Mouse (Mus musculus) erythroblast, embryonic 14.5 days (primary cell): ENCODE results near the gene Nrxn3. TPM values are rescaled to one million over a fixed set of nuclear protein-coding genes. Genes with fewer than 3 reads are reported as not detected.

Experiments used
- H3K27me3 ChIP-seq: 2 replicates; pipeline ENCODE4 v1.6.1; 2012; ENCODE audit warnings: inconsistent platforms; ENCODE audit not compliant: control insufficient read depth
- H3K36me3 ChIP-seq: 2 replicates; pipeline ENCODE4 v1.6.1; 2012; ENCODE audit warnings: mild to moderate bottlenecking, inconsistent platforms; ENCODE audit not compliant: control insufficient read depth
- H3K4me1 ChIP-seq: 2 replicates; pipeline ENCODE4 v1.6.1; 2012; ENCODE audit warnings: inconsistent platforms; ENCODE audit not compliant: control insufficient read depth
- H3K4me3 ChIP-seq: replicated peaks from 2 replicates; pipeline ENCODE3; 2012; ENCODE audit warnings: moderate library complexity, mild to moderate bottlenecking, inconsistent platforms
- H3K9me3 ChIP-seq: 2 replicates; pipeline ENCODE4 v1.6.1; 2012; ENCODE audit warnings: low read length, inconsistent platforms, mixed read lengths; ENCODE audit not compliant: control insufficient read depth
- GATA1 ChIP-seq: IDR thresholded peaks from 2 replicates; pipeline ENCODE4 v1.6.1; 2012; ENCODE audit warnings: low read length, inconsistent platforms, mixed read lengths
- TAL1 ChIP-seq: IDR thresholded peaks from 3 replicates; pipeline ENCODE4 v1.6.1; 2012; ENCODE audit warnings: low read length, inconsistent platforms, mixed read lengths
- polyA plus RNA-seq: library from polyadenylated mRNA; stranded (reverse); fragments of >175 nt; gene quantifications from 2 replicates; pipeline ENCODE4 v1.2.3, GENCODE M21; 2012

The Nrxn3 gene
- polyA plus RNA-seq, 1 experiment: not detected

- H3K4me3 ChIP-seq: no peak overlapping the region
- TF ChIP-seq GATA1: no peak
- TF ChIP-seq TAL1: no peak
- H3K4me1 ChIP-seq: no peaks in the 10 kb centered on the region
- peaks cover 6% of the 10 kb centered on the region; the same call in 1 of the 2 replicates for H3K27me3 ChIP-seq
- no peaks in the 10 kb centered on the region for H3K9me3 ChIP-seq
- H3K36me3 ChIP-seq: no peaks in the 10 kb centered on the region
These were observed 1095.5 kb downstream of the Nrxn3 start for GRCm38 (mm10) chr12:89818200-89818599.

GRCm38 (mm10) chr12:89822141-89822540 is 1099.5 kb downstream of the Nrxn3 start:
- no peaks in the 10 kb centered on the region for H3K27me3 ChIP-seq
- H3K4me1 ChIP-seq: no peaks in the 10 kb centered on the region
- H3K36me3 ChIP-seq: no peaks in the 10 kb centered on the region
- TF ChIP-seq GATA1 (no peak), TAL1 (no peak)
- H3K4me3 ChIP-seq: no peak overlapping the region
- 0 out of 2 replicates have a peak, but pooled peaks cover 2% of the 10 kb centered on the region for H3K9me3 ChIP-seq

DNA sequence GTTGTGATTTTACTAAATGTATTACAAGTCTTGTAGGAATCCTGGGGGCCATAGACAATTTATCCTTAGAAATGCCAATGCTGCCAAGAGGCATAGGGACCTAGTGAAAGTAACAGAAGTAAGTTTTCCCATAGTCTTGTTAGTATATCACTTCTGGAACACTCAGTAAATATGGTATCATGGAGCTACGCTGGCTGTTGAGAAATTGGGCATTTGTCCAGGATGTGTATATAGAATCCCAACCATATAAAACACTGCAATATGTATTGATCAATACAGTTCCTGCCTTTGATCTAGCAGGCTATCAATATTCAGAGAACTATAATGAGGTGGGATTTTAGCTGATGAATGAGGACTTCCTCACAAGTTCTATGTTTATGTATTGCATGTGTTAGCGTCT is 1107.3 kb downstream of the Nrxn3 start:
- Histone ChIP-seq H3K36me3 (no peaks in the 10 kb centered on the region), H3K9me3 (0 out of 2 replicates have a peak, but pooled peaks cover under 1% of the 10 kb centered on the region), H3K27me3 (no peaks in the 10 kb centered on the region), H3K4me3 (no peak overlapping the region), H3K4me1 (no peaks in the 10 kb centered on the region)
- TF ChIP-seq TAL1 (no peak), GATA1 (no peak)

DNA sequence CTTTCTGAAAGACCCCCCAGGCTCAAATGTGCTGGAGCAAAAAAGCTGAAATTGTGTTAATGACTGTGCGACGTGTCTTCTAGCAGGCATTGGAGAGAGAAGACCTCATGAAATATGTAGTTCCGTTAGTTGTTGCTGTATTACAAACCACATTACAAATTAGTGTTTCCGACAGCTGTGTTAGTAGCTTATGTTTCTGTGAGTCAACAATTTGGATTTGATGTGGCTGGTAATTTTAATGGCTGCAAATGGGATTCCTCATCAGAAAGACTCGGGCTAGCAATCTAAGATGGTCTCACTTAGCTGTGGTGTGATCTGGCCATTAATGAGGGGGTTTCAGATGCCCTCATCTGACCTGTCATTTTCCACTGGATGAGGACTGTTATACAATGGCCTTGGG is 1107.7 kb downstream of the Nrxn3 start:
- H3K4me1 ChIP-seq: no peaks in the 10 kb centered on the region

DNA sequence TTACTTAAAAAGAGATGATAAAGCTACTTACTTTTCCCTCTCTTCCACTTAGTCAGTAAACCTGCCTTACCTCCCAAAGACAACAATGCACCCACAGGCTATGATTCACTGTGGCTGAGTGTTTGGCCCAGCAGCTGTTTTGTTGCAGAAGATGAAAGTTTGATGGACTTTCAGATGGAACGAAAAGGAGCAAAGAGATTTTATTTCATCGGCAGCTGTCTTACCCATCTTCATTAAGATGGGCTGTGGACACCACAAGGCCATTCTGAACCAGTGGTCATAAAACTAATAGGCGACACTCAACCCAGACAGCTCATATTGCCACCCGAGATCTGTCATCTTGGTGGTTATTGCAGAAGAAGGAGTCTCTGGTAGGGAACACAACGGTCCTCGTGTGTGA is 1108.6 kb downstream of the Nrxn3 start:
- no peaks in the 10 kb centered on the region for H3K27me3 ChIP-seq

More for the DNA sequence above, 1107.7 kb downstream of the Nrxn3 start:
- Histone ChIP-seq H3K27me3 (no peaks in the 10 kb centered on the region), H3K36me3 (no peaks in the 10 kb centered on the region), H3K4me3 (no peak overlapping the region), H3K9me3 (no peaks in the 10 kb centered on the region)
- TF ChIP-seq GATA1 (no peak), TAL1 (no peak)

GRCm38 (mm10) chr12:89836271-89836670 is 1113.6 kb downstream of the Nrxn3 start:
- TF ChIP-seq GATA1: no peak
- TF ChIP-seq TAL1: no peak
- H3K4me3 ChIP-seq: no peak overlapping the region
- H3K36me3 ChIP-seq: no peaks in the 10 kb centered on the region
- H3K9me3 ChIP-seq: no peaks in the 10 kb centered on the region
- no peaks in the 10 kb centered on the region for H3K27me3 ChIP-seq
- H3K4me1 ChIP-seq: no peaks in the 10 kb centered on the region

More for the DNA sequence above, 1108.6 kb downstream of the Nrxn3 start:
- TF ChIP-seq GATA1 (no peak), TAL1 (no peak)
- H3K9me3 ChIP-seq: no peaks in the 10 kb centered on the region
- no peaks in the 10 kb centered on the region for H3K4me1 ChIP-seq
- no peaks in the 10 kb centered on the region for H3K36me3 ChIP-seq
- no peak overlapping the region for H3K4me3 ChIP-seq

DNA sequence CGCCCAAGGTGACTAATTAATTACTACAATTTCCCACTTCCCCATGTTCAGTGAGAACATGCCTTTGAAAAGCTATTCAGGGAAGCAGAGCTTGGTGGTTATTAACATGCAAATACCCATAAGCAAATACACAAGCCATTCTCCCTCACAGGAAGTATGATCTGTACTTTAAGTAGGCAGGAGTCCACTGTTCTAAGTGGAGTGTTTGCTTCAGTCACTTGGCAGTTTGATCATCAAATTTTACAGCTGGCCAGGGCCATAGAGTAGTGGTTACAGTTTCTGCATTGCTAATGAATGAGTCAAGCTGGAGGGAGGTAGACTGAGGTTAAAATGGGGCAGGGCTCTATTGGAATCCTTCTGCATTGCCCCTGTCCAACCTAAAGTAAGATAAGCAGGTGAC is 1120.2 kb downstream of the Nrxn3 start:
- H3K27me3 ChIP-seq: no peaks in the 10 kb centered on the region
- H3K36me3 ChIP-seq: no peaks in the 10 kb centered on the region
- TF ChIP-seq GATA1 (no peak), TAL1 (no peak)
- no peaks in the 10 kb centered on the region; the same call in 1 of the 2 replicates for H3K9me3 ChIP-seq
- H3K4me3 ChIP-seq: no peak overlapping the region
- no peaks in the 10 kb centered on the region for H3K4me1 ChIP-seq

DNA sequence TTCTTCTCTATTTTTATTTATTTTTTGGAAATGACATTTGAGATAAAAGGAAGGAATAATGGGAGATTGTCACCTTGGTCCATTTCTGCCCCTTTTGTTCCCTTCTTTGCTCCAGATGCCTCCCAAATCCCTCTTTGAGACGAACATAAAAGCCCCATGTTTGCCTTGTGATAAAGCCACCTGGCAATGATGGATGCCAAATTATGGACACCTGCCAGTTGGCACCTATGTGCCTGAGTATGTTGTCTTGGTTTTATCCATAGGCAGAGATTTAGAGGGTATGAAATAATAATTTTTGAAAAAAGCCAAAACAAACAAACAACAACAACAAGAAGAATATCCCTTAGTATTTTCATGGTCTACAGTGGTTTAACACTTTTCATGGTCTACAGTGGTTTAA is 1125.4 kb downstream of the Nrxn3 start:
- Histone ChIP-seq H3K4me3 (no peak overlapping the region), H3K4me1 (no peaks in the 10 kb centered on the region), H3K27me3 (no peaks in the 10 kb centered on the region), H3K9me3 (peaks cover 1% of the 10 kb centered on the region; the same call in 1 of the 2 replicates), H3K36me3 (no peaks in the 10 kb centered on the region)
- TF ChIP-seq GATA1: no peak
- TF ChIP-seq TAL1: no peak

GRCm38 (mm10) chr12:89854355-89854754 is 1131.7 kb downstream of the Nrxn3 start:
- Histone ChIP-seq H3K4me3 (no peak overlapping the region), H3K36me3 (no peaks in the 10 kb centered on the region), H3K27me3 (no peaks in the 10 kb centered on the region), H3K9me3 (0 out of 2 replicates have a peak, but pooled peaks cover 2% of the 10 kb centered on the region), H3K4me1 (no peaks in the 10 kb centered on the region)
- TF ChIP-seq GATA1 (no peak), TAL1 (no peak)

DNA sequence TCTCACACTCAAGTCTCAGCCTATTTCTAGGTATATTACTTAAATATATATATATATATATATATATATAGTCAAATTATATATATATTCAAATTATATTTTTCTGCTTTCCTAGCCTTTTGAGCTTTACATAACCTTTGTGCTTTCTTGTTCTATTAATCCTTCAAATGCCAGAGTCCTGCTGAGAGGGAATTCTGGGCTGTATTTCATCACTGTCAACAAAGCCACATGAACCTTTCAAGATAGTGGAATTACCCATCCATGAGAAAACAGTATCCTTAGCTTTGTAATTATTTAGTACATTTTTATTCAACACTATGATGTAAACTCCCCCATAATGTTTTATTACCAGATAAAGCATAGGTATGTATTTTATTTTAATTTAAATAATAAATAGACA is 1144.4 kb downstream of the Nrxn3 start:
- TF ChIP-seq GATA1 (no peak), TAL1 (no peak)
- Histone ChIP-seq H3K4me3 (no peak overlapping the region), H3K9me3 (no peaks in the 10 kb centered on the region), H3K4me1 (no peaks in the 10 kb centered on the region), H3K27me3 (no peaks in the 10 kb centered on the region), H3K36me3 (no peaks in the 10 kb centered on the region)
